Mouse (Mus musculus) embryonic facial prominence, embryonic 10.5 days (tissue): ENCODE results near the gene Mrpl32. TPM values are rescaled to one million over a fixed set of nuclear protein-coding genes. Genes with fewer than 3 reads are reported as not detected.

Experiments
- polyA plus RNA-seq: library from polyadenylated mRNA; unstranded; fragments of >200 nt; fragmentation: Nextera tagmentation; extraction: Ambion mirVana; gene quantifications from 2 replicates; pipeline ENCODE4 v1.2.1, GENCODE M21; 2016

Mrpl32 gene
- polyA plus RNA-seq, 1 experiment from 2014 or later = 113 TPM

Other genes with a start within 250 kb of the Mrpl32 start
- gene Hecw1, start 89.9 kb downstream of the Mrpl32 start, polyA plus RNA-seq = 1.5 and 1.6 TPM in 2 replicates
- 241 and 244 TPM in 2 replicates for gene Psma2, start 75 bp upstream of the Mrpl32 start, polyA plus RNA-seq
- gene AW209491, start 17.0 kb upstream of the Mrpl32 start, polyA plus RNA-seq = 34.8 and 35.8 TPM in 2 replicates